Mouse (Mus musculus) left cerebral cortex, postnatal 10 days (tissue): Measurements from ENCODE around the gene Bcl2l2. TPM values are rescaled to one million over a fixed set of nuclear protein-coding genes. Genes with fewer than 3 reads are reported as not detected.

Source experiments
- DNase-seq, 2 experiments: peaks; one replicate each; pipeline ENCODE4 v3.0.0; 2021 to 2022; ENCODE audit warnings: low spot score in 2 of 2, mixed read lengths in 1 of 2; ENCODE audit errors: extremely low spot score in 1 of 2
- intact Hi-C: fragments of 180-260 bp; cut with DNase I; formaldehyde crosslinking; loops from one replicate; pipeline ENCODE4 v1.15.1; 2025
- total RNA-seq, 2 experiments: library from RNA; stranded (reverse); gene quantifications; 2 replicates each; pipeline ENCODE4 v1.2.3; 2021

Gene Bcl2l2
- total RNA-seq, 2 experiments from 2014 or later = 83.0 to 84.4 TPM

DNA sequence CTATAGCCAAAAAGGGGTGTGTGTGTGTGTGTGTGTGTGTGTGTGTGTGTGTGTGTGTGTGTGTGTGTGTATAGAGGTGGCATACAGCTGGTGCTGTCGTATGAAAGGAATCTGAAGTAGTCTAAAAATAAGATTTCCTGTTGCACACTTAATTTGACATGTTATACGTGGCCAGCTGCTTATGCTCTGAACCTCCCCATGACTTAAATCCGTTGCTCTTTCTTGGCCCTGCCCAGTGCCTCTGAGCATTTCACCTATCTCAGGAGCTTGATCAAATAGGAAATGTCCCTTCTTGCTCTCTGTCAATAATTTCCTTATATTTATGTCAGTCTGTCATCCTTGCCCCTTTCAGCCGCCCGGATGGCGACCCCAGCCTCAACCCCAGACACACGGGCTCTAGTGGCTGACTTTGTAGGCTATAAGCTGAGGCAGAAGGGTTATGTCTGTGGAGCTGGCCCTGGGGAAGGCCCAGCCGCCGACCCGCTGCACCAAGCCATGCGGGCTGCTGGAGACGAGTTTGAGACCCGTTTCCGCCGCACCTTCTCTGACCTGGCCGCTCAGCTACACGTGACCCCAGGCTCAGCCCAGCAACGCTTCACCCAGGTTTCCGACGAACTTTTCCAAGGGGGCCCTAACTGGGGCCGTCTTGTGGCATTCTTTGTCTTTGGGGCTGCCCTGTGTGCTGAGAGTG lies 990 bp downstream of the Bcl2l2 start:
- intact Hi-C loops = no loop called here
- no peak for DNase-seq

DNA sequence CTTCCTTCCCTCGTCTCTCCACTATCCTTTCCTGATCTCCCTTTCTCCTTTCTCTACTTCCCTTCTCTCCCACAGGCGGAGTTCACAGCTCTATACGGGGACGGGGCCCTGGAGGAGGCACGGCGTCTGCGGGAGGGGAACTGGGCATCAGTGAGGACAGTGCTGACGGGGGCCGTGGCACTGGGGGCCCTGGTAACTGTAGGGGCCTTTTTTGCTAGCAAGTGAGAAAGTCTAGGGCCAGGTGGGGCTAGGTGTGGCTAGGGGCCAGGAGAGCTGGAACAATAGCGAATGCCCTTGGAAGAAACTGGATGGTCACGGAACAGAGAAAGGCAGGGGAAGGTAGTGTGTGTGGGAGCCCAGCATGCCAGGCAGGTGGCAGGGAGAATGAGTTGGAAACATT lies 2.1 kb downstream of the Bcl2l2 start:
- intact Hi-C loops = no loop called here
- no peak for DNase-seq

- DNase-seq = no peak
- intact Hi-C loops = loop anchor here (5.0 kb wide), 1 partner anchor 210 kb away; no protein-coding TSS in a partner anchor
Observed at GRCm38 (mm10) chr14:54892200-54892599, 9.0 kb downstream of the Bcl2l2 start, which contains the start of gene Pabpn1. Pabpn1 (plus strand) TSS chr14:54892500.

DNA sequence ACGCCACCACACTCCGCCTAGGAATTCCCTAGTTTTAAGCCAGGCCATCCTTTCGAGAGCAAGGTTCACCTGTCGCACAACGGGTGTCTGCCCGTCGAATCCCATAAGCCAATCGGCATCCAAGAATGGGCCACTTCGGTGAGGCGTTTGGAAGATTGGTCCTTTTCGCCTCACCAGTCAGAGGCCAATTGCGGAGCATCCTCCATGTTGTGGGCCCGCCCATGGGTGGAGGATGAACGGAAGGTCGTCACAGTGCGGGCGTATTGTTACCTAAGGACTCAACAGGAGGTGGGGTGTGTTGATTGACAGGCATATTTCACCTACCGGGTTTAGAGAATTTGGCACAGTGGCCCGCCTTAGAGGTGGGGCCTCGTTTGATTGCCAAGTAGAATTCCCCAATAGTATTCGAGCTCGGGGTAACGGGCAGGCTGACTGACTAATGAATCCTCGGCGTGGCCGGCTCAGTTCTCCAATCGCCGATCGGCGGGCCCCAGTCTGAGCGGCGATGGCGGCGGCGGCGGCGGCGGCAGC lies 10.5 kb downstream of the Bcl2l2 start:
- peak; percentile 97 to 99 for DNase-seq
- intact Hi-C loops = loop anchor here (5.0 kb wide), 1 partner anchor 209 kb away; no protein-coding TSS in a partner anchor

DNA sequence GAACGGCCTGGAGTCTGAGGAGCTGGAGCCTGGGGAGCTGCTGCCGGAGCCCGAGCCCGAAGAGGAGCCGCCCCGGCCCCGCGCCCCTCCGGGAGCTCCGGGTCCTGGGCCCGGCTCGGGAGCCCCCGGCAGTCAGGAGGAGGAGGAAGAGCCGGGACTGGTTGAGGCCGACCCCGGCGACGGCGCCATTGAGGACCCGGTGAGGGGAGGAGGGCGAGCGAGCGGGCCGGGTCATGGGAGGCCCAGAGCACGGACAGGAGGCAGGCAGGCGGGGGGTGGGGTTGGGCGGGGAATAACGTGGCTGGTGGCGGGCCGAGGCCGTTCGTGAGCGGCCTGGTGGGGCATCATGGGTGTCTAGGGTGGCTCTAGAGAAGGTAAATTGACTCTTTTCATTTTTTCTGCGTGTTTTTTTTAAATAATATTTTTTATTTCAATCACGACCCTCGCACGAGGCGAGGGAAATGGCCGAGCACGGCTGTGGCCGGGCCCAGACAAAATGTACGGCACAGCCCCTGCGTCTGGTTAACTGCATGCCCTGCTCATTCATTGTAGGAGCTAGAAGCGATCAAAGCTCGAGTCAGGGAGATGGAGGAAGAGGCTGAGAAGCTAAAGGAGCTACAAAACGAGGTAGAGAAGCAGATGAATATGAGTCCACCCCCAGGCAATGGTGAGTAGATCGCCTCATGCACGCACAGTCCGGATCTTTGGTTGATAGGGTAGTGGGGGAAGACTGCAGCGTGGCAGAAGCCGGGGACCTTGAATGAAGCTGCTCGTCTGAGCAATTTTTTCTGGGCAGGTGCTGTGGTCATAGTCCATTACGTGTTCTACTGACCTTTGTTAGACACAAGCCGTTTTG lies 11.3 kb downstream of the Bcl2l2 start:
- DNase-seq = peak in 1 of 2 experiments; percentile 81
- intact Hi-C loops = loop anchor here (5.0 kb wide), 1 partner anchor 208 kb away; no protein-coding TSS in a partner anchor

GRCm38 (mm10) chr14:54897445-54897844 lies 14.3 kb downstream of the Bcl2l2 start:
- no peak for DNase-seq
- intact Hi-C loops = no loop called here

DNA sequence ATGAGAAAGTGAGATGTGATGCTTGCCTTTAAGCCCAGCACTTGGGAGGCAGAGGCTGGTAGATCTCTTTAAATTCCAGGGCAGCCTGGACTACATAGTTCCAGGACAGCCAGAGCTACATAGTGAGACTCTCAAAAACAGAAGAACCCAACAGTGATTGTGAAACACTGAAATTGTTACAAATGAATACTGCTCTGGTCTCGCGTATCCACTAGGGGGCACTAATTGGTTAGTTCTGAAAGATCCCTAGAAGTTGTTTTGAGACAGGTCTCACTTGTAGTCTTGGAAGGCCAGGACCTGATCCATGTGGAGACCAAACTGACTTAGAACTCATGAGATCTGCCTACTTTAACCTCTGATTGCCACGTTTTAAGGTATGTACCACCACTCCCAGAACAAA lies 17.2 kb downstream of the Bcl2l2 start:
- intact Hi-C loops = loop anchor here (2.0 kb wide), 2 partner anchors 36 to 114 kb away; partner anchors contain the start of genes Cmtm5 and Ngdn
- DNase-seq = peak; percentile 69 to 84

DNA sequence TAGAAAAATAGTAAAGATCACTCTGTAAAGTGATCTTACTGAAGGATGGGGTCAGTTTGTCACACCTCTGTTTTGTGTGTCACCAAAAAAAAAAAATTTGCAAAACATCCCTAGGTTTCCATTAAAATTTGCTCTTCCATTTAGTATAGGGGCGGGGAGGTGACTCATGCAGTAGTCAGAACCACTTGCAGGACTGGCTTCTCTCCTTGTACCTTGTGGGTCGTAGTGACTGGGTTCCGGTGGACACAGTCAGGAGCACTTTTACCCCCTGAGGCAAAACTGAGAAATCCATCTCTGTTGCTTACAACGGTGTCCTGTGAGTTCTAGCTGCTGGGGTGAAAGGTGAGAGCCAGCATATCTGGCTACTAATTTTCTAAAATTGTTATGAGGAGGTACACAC lies 20.5 kb downstream of the Bcl2l2 start:
- intact Hi-C loops = no loop called here
- DNase-seq = no peak

DNA sequence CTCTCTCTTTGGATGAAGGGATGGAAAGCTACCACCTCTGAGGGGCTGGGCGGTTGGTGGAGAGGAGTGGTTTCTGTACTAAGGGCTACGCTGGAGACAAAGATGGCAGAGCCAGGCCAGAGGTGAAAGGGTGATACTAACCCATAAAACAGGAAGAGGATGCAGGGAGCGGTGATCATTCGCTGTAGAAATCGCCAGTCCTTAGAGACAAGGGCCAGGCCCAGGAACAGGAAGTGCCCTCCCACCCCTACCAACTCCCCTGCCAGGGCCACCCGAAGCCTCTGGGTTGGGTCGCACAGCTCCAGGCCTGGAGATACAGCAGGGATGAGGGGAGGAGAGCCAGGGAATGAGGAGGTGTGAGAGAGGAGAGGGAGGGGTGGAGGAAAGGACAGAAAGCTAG lies 25.5 kb downstream of the Bcl2l2 start:
- no peak for DNase-seq
- intact Hi-C loops = no loop called here

- intact Hi-C loops = loop anchor here (5.0 kb wide), 1 partner anchor 85 kb away; no protein-coding TSS in a partner anchor
- DNase-seq = peak in 1 of 2 experiments; percentile 68
Observed at GRCm38 (mm10) chr14:54912109-54912850, 29.1 kb downstream of the Bcl2l2 start.

DNA sequence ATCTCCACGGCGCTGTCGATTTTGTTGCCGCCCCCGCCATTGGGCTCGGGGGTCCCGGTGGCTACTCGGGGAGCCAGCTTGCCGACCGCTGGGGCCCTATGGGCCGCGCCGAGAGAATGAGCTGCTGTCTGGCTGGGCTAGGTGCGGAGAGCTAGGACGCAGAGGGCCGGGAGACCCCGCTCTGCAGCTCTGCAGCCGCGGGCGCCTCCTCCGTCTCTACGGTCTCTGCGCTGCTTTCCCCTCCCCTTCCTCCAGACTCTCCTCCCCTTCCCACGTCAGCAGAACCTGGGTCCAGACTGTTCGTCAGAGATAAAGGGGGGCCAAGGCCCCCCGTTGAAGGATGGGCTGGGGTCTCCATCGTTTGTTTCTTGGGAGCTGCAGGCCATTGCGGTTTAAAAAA lies 29.7 kb downstream of the Bcl2l2 start, which contains the start of gene Slc22a17:
Slc22a17 (minus strand) TSS at position 247 of the 400 bp plus-strand sequence.
- DNase-seq = peak; percentile 81 to 88
- intact Hi-C loops = loop anchor here (5.0 kb wide), 1 partner anchor 84 kb away; no protein-coding TSS in a partner anchor

GRCm38 (mm10) chr14:54913343-54913742 lies 30.2 kb downstream of the Bcl2l2 start:
- no peak for DNase-seq
- intact Hi-C loops = loop anchor here (5.0 kb wide), 1 partner anchor 84 kb away; no protein-coding TSS in a partner anchor

- intact Hi-C loops = no loop called here
Observed at GRCm38 (mm10) chr14:54920076-54920685, 37.0 kb downstream of the Bcl2l2 start.

DNA sequence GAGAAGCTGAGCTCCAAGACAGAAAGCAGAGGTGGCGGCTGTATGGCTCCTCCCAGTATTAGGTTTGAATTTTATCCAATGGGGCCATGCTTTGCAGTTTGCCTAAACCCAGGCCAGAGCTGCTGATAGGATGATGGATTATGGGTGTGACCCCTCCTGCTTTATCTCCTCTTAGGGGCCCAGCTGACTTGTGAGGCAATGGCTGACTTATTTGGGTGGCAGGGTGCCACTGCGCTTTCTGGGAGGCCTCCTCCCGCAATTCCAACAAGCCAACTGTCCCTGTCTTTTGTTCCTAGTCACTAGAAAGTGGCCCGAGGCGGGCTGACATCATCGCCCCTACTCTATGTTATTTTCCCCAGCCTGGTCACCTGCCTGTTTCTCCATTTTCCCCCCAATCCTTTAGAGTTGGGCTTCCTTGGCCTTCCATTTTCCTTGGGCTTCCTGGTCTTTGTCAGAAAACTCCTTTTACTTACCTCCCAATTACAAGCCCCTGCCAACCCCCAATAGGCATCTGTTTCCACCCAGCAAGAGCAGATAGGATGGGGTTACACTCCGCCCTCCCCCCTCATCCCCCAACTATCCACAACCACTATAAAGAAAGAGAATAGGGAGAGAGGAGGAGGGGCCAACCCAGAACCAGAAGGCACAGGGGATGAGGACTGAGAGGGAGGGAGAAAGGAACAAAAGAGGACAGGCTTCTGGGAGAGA lies 41.6 kb downstream of the Bcl2l2 start:
- no peak for DNase-seq
- intact Hi-C loops = no loop called here

More at GRCm38 (mm10) chr14:54920076-54920685, 37.0 kb downstream of the Bcl2l2 start:
- peak in 1 of 2 experiments; percentile 54 for DNase-seq

DNA sequence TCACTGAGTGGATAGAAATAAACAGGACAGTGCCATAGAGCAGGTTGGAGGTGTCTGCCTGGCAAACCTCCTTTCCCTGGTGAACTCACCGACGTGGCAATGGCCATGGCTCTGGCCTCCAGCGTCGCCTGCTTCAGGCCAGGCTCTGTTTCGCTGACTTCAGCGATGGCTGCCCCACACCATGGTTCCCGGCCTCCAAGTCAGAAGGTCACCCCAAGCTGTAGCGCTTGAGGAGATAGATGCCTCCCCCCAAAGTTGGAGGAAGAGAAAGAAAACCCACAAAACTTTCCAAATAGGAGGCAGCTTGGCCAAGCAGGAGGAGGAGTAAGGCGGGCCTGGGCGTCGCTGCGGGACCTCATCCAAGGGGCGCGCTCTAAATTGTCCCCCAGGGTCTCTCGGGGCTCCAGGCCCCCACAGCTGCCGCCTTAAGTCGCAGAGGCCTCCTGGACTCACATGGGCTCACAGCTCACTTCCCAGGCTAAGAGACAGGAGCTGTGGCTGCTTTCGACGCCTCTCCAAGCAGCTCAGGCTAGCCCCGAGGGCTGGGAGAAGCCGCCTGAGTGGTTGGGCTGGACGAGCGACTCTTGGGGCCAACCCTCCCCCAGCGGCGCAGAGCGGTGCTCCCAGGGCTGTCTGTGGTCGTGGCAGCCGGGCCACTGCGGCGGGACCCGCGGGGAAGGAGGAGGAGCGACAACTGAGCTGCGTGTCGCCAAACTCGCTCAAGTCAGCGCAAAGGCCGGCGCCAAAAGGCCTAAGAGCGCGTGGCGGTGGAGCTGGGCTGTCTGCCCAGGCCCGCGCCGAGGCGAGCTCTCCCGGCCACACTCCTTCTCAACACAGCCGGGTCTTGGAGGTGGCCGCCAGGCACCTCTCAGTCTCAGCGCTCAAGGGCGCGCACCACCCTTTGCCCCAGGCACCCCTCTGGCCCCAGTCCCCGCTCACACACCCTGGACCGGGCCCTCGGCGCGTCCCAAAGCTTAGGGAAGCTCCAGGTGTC lies 42.5 kb downstream of the Bcl2l2 start, which contains the start of gene Efs:
Efs (minus strand) TSS at position 778 of the 994 bp plus-strand sequence.
- intact Hi-C loops = no loop called here
- peak in 1 of 2 experiments; percentile 75 for DNase-seq
